Mouse (Mus musculus) lung, postnatal 14 days (tissue): ENCODE results near the gene Phrf1.
"Not testable (repeated sequence)": the region's sequence is repeated elsewhere in the genome, so short reads cannot be mapped to it uniquely, and the experiment has no call there.

Experiments used
- DNase-seq: peaks from one replicate; pipeline ENCODE4 v3.0.0; 2021

Phrf1 gene

GRCm38 (mm10) chr7:141213605-141214235 lies 14.9 kb upstream of the Phrf1 start, which contains the start of gene Lmntd2:
Gene Lmntd2, minus strand, starts transcription at chr7:141214080.
- DNase-seq: no peak

- no peak for DNase-seq
Observed at GRCm38 (mm10) chr7:141214310-141214709, 14.3 kb upstream of the Phrf1 start.

- peak; percentile 93 for DNase-seq
Observed at GRCm38 (mm10) chr7:141215101-141215879, 13.3 kb upstream of the Phrf1 start, which contains the start of gene Rassf7. Gene Rassf7, plus strand, starts transcription at chr7:141215860.

GRCm38 (mm10) chr7:141215880-141216733 lies 12.5 kb upstream of the Phrf1 start:
- DNase-seq: peak; percentile 80

GRCm38 (mm10) chr7:141216894-141217293 lies 11.7 kb upstream of the Phrf1 start:
- no peak for DNase-seq

GRCm38 (mm10) chr7:141217343-141218013 lies 11.1 kb upstream of the Phrf1 start:
- DNase-seq: no peak

- DNase-seq: no peak
Observed at GRCm38 (mm10) chr7:141218141-141218540, 10.4 kb upstream of the Phrf1 start.

GRCm38 (mm10) chr7:141218557-141219133 lies 9.9 kb upstream of the Phrf1 start:
- DNase-seq: no peak

- DNase-seq: no peak
Observed at GRCm38 (mm10) chr7:141219558-141220099, 9.0 kb upstream of the Phrf1 start.

- no peak for DNase-seq
Observed at GRCm38 (mm10) chr7:141220377-141220776, 8.2 kb upstream of the Phrf1 start.

GRCm38 (mm10) chr7:141221249-141222125 lies 7.1 kb upstream of the Phrf1 start:
- DNase-seq: peak; percentile 96

- DNase-seq: no peak
Observed at GRCm38 (mm10) chr7:141222126-141222467, 6.5 kb upstream of the Phrf1 start.

GRCm38 (mm10) chr7:141222696-141223215 lies 5.8 kb upstream of the Phrf1 start:
- no peak for DNase-seq

GRCm38 (mm10) chr7:141226535-141226934 lies 2.0 kb upstream of the Phrf1 start:
- no peak for DNase-seq

- DNase-seq: no peak
Observed at GRCm38 (mm10) chr7:141227796-141228195, 788 bp upstream of the Phrf1 start.

- no peak for DNase-seq
Observed at GRCm38 (mm10) chr7:141229702-141230101, 1.1 kb downstream of the Phrf1 start.

- DNase-seq: no peak
Observed at GRCm38 (mm10) chr7:141230570-141230969, 2.0 kb downstream of the Phrf1 start.

GRCm38 (mm10) chr7:141231111-141231510 lies 2.5 kb downstream of the Phrf1 start:
- no peak for DNase-seq

- DNase-seq: no peak
Observed at GRCm38 (mm10) chr7:141231551-141231950, 3.0 kb downstream of the Phrf1 start.

- DNase-seq: not testable (repeated sequence)
Observed at GRCm38 (mm10) chr7:141250486-141250885, 21.9 kb downstream of the Phrf1 start.

GRCm38 (mm10) chr7:141256159-141256558 lies 27.6 kb downstream of the Phrf1 start:
- no peak for DNase-seq
